Mouse (Mus musculus): ENCODE measurements at regions not wholly inside any gene's neighbourhood (a gene's known extent, or its start where the extent isn't known, plus 50 kb on each side); places are given as distances from the start of the nearest gene placed in this dataset.

GRCm38 (mm10) chr14:31929161-31929707, 98.8 kb upstream of the Ankrd28 start:
- Histone ChIP-seq H3K36me3 (ENCODE audit: insufficient read depth, low read length) (no peaks in the 10 kb centered on the region), H3K4me1 (ENCODE audit: insufficient read depth, low read length) (no peaks in the 10 kb centered on the region; the same call in 1 of the 2 replicates), H3K4me2 (ENCODE audit: low read depth, low read length, poor library complexity, severe bottlenecking) (no peak overlapping the region), H3K9me3 (ENCODE audit: low read length) (no peaks in the 10 kb centered on the region), H3K27ac (ENCODE audit: low read depth, low read length) (no peak overlapping the region), H3K4me3 (ENCODE audit: low read depth, low read length) (no peak overlapping the region), H3K9ac (replicated peaks; ENCODE audit: low read length, poor library complexity, severe bottlenecking) (no peak overlapping the region), H3K27me3 (ENCODE audit: insufficient read depth, low read length) (no peaks in the 10 kb centered on the region)
- WGBS = 64% methylated on average over 12 of the region's 12 CpGs
- TF ChIP-seq CTCF (IDR thresholded peaks at IDR 0.05) = no peak
- ATAC-seq (ENCODE audit: low FRiP score) (no peak), DNase-seq (ENCODE audit: low spot score) (no peak)

GRCm38 (mm10) chr14:31930367-31930766, 98.4 kb upstream of the Galnt15 start:
- H3K9ac ChIP-seq (replicated peaks; ENCODE audit: low read length, poor library complexity, severe bottlenecking) = no peak overlapping the region
- TF ChIP-seq CTCF (IDR thresholded peaks at IDR 0.05) = no peak
- no peaks in the 10 kb centered on the region for H3K36me3 ChIP-seq (ENCODE audit: insufficient read depth, low read length)
- 73% methylated on average over 9 of the region's 9 CpGs for WGBS
- no peak overlapping the region for H3K4me3 ChIP-seq (ENCODE audit: low read depth, low read length)
- H3K27ac ChIP-seq (ENCODE audit: low read depth, low read length) = no peak overlapping the region
- H3K9me3 ChIP-seq (ENCODE audit: low read length) = no peaks in the 10 kb centered on the region
- peak; percentile 75 for DNase-seq (ENCODE audit: low spot score)
- H3K27me3 ChIP-seq (ENCODE audit: insufficient read depth, low read length) = no peaks in the 10 kb centered on the region
- no peak for ATAC-seq (ENCODE audit: low FRiP score)
- no peak overlapping the region for H3K4me2 ChIP-seq (ENCODE audit: low read depth, low read length, poor library complexity, severe bottlenecking)
- H3K4me1 ChIP-seq (ENCODE audit: insufficient read depth, low read length) = peaks cover 4% of the 10 kb centered on the region; the same call in 1 of the 2 replicates

GRCm38 (mm10) chr14:31931971-31932370, 96.8 kb upstream of the Galnt15 start:
- ATAC-seq (ENCODE audit: low FRiP score) = no peak
- TF ChIP-seq CTCF (IDR thresholded peaks at IDR 0.05) = no peak
- Histone ChIP-seq H3K9ac (replicated peaks; ENCODE audit: low read length, poor library complexity, severe bottlenecking) (no peak overlapping the region), H3K9me3 (ENCODE audit: low read length) (0 out of 2 replicates have a peak, but pooled peaks cover under 1% of the 10 kb centered on the region), H3K27me3 (ENCODE audit: insufficient read depth, low read length) (no peaks in the 10 kb centered on the region), H3K27ac (ENCODE audit: low read depth, low read length) (no peak overlapping the region), H3K4me1 (ENCODE audit: insufficient read depth, low read length) (peaks cover 4% of the 10 kb centered on the region; the same call in 1 of the 2 replicates), H3K4me3 (ENCODE audit: low read depth, low read length) (no peak overlapping the region), H3K36me3 (ENCODE audit: insufficient read depth, low read length) (no peaks in the 10 kb centered on the region), H3K4me2 (ENCODE audit: low read depth, low read length, poor library complexity, severe bottlenecking) (no peak overlapping the region)
- no peak for DNase-seq (ENCODE audit: low spot score)
- 84% methylated on average over 5 of the region's 5 CpGs for WGBS

GRCm38 (mm10) chr14:31933441-31933840, 95.3 kb upstream of the Galnt15 start:
- no peaks in the 10 kb centered on the region for H3K27me3 ChIP-seq (ENCODE audit: insufficient read depth, low read length)
- H3K9ac ChIP-seq (replicated peaks; ENCODE audit: low read length, poor library complexity, severe bottlenecking) = peak overlapping the region; percentile 65
- peak; percentile 62 for DNase-seq (ENCODE audit: low spot score)
- H3K4me1 ChIP-seq (ENCODE audit: insufficient read depth, low read length) = peaks cover 4% of the 10 kb centered on the region; the same call in 1 of the 2 replicates
- WGBS = 3% methylated on average over 9 of the region's 9 CpGs
- 0 out of 2 replicates have a peak, but pooled peaks cover 6% of the 10 kb centered on the region for H3K9me3 ChIP-seq (ENCODE audit: low read length)
- H3K4me3 ChIP-seq (ENCODE audit: low read depth, low read length) = peak overlapping the region; percentile 31
- H3K27ac ChIP-seq (ENCODE audit: low read depth, low read length) = peak overlapping the region; percentile 88
- peak; percentile 60; the same call in 1 of the 2 replicates for ATAC-seq (ENCODE audit: low FRiP score)
- peak overlapping the region; percentile 61 for H3K4me2 ChIP-seq (ENCODE audit: low read depth, low read length, poor library complexity, severe bottlenecking)
- no peaks in the 10 kb centered on the region for H3K36me3 ChIP-seq (ENCODE audit: insufficient read depth, low read length)
- TF ChIP-seq CTCF (IDR thresholded peaks at IDR 0.05) = 0 out of 2 replicates have a peak, but pooled peaks have one; percentile 3

GRCm38 (mm10) chr14:31933841-31934271, 94.9 kb upstream of the Galnt15 start:
- peak; percentile 96 for ATAC-seq (ENCODE audit: low FRiP score)
- no peak; the same call in 1 of the 2 replicates for TF ChIP-seq CTCF (IDR thresholded peaks at IDR 0.05)

GRCm38 (mm10) chr14:31934321-31934720, 94.5 kb upstream of the Galnt15 start:
- DNase-seq (ENCODE audit: low spot score) = peak; percentile 75
- ATAC-seq (ENCODE audit: low FRiP score) = peak; percentile 64
- peak overlapping the region; percentile 31 for H3K4me3 ChIP-seq (ENCODE audit: low read depth, low read length)
- H3K4me2 ChIP-seq (ENCODE audit: low read depth, low read length, poor library complexity, severe bottlenecking) = peak overlapping the region; percentile 61
- peaks cover 4% of the 10 kb centered on the region; the same call in 1 of the 2 replicates for H3K4me1 ChIP-seq (ENCODE audit: insufficient read depth, low read length)
- H3K9me3 ChIP-seq (ENCODE audit: low read length) = 0 out of 2 replicates have a peak, but pooled peaks cover 6% of the 10 kb centered on the region
- WGBS = 2% methylated on average over 5 of the region's 6 CpGs
- H3K27me3 ChIP-seq (ENCODE audit: insufficient read depth, low read length) = no peaks in the 10 kb centered on the region
- peak overlapping the region; percentile 88 for H3K27ac ChIP-seq (ENCODE audit: low read depth, low read length)
- H3K36me3 ChIP-seq (ENCODE audit: insufficient read depth, low read length) = no peaks in the 10 kb centered on the region
- H3K9ac ChIP-seq (replicated peaks; ENCODE audit: low read length, poor library complexity, severe bottlenecking) = peak overlapping the region; percentile 65
- TF ChIP-seq CTCF (IDR thresholded peaks at IDR 0.05) = no peak

More at GRCm38 (mm10) chr14:31933841-31934271, 94.9 kb upstream of the Galnt15 start:
- Histone ChIP-seq H3K4me2 (ENCODE audit: low read depth, low read length, poor library complexity, severe bottlenecking) (peak overlapping the region; percentile 61), H3K9ac (replicated peaks; ENCODE audit: low read length, poor library complexity, severe bottlenecking) (peak overlapping the region; percentile 65), H3K27me3 (ENCODE audit: insufficient read depth, low read length) (no peaks in the 10 kb centered on the region), H3K9me3 (ENCODE audit: low read length) (0 out of 2 replicates have a peak, but pooled peaks cover 6% of the 10 kb centered on the region), H3K27ac (ENCODE audit: low read depth, low read length) (peak overlapping the region; percentile 88), H3K36me3 (ENCODE audit: insufficient read depth, low read length) (no peaks in the 10 kb centered on the region), H3K4me3 (ENCODE audit: low read depth, low read length) (peak overlapping the region; percentile 31), H3K4me1 (ENCODE audit: insufficient read depth, low read length) (peaks cover 4% of the 10 kb centered on the region; the same call in 1 of the 2 replicates)
- WGBS = 0% methylated on average over 12 of the region's 13 CpGs
- peak; percentile 94 for DNase-seq (ENCODE audit: low spot score)

All from midbrain, postnatal 0 days (tissue).